Mouse (Mus musculus) ES-E14 (cell line): ENCODE data around the gene Cep250. TPM values are rescaled to one million over a fixed set of nuclear protein-coding genes. Genes with fewer than 3 reads are reported as not detected.

ENCODE experiments used
- DNase-seq: peaks from one replicate; pipeline ENCODE4 v3.0.0-alpha.2; 2013; ENCODE audit warnings: low read depth, low spot score
- H3K27ac ChIP-seq: 2 replicates; pipeline ENCODE4 v1.5.1; 2012; ENCODE audit warnings: low read depth, mild to moderate bottlenecking, low read length, moderate library complexity, mixed read lengths; ENCODE audit not compliant: poor library complexity, insufficient read depth, severe bottlenecking
- H3K36me3 ChIP-seq: 2 replicates; pipeline ENCODE4 v1.6.1; 2012; ENCODE audit warnings: mild to moderate bottlenecking, low read length, moderate library complexity, mixed read lengths; ENCODE audit not compliant: control insufficient read depth, poor library complexity, insufficient read depth, severe bottlenecking
- H3K4me1 ChIP-seq, 2 experiments: fragments of 150-350 bp in 1 of 2; sonication (generic) in 1 of 2; 2 replicates each; pipeline ENCODE4 v1.6.1; 2012; ENCODE audit warnings: low read length in 2 of 2, mild to moderate bottlenecking in 1 of 2, mixed read lengths in 1 of 2; ENCODE audit not compliant: control insufficient read depth in 2 of 2, insufficient read depth in 2 of 2, poor library complexity in 1 of 2
- H3K4me3 ChIP-seq, 2 experiments: fragments of 150-350 bp in 1 of 2; sonication (generic) in 1 of 2; 2 replicates each; pipeline ENCODE4 v1.5.1; 2012; ENCODE audit warnings: low read length in 2 of 2, low read depth in 1 of 2, mild to moderate bottlenecking in 1 of 2, mixed read lengths in 1 of 2; ENCODE audit not compliant: insufficient read depth in 1 of 2, poor library complexity in 1 of 2, severe bottlenecking in 1 of 2
- H3K9ac ChIP-seq: 2 replicates; pipeline ENCODE4 v1.6.1; 2012; ENCODE audit warnings: low read depth, mild to moderate bottlenecking, low read length, mixed read lengths; ENCODE audit not compliant: poor library complexity, insufficient read depth, severe bottlenecking
- H3K9me3 ChIP-seq: fragments of 150-350 bp; sonication (generic); 2 replicates; pipeline ENCODE4 v1.6.1; 2012; ENCODE audit warnings: low read depth, mild to moderate bottlenecking, low read length; ENCODE audit not compliant: control insufficient read depth, insufficient read depth
- CHD2 ChIP-seq: IDR thresholded peaks from 2 replicates; pipeline ENCODE4 v1.6.1; 2014; ENCODE audit warnings: mild to moderate bottlenecking, low read depth, low read length, inconsistent platforms
- HCFC1 ChIP-seq: IDR thresholded peaks from 2 replicates; pipeline ENCODE4 v1.6.1; 2012; ENCODE audit warnings: low read length, inconsistent platforms, borderline replicate concordance; ENCODE audit not compliant: insufficient read depth
- MAFK ChIP-seq: IDR thresholded peaks from 2 replicates; pipeline ENCODE4 v1.6.1; 2014; ENCODE audit warnings: mild to moderate bottlenecking, low read depth, low read length, inconsistent platforms; ENCODE audit not compliant: insufficient read depth
- ZC3H11A ChIP-seq: IDR thresholded peaks from 2 replicates; pipeline ENCODE4 v1.6.1; 2012; ENCODE audit warnings: low read depth, mild to moderate bottlenecking, inconsistent platforms, low read length, borderline replicate concordance
- ZNF384 ChIP-seq: IDR thresholded peaks from 2 replicates; pipeline ENCODE4 v1.6.1; 2012; ENCODE audit warnings: low read depth, low read length, inconsistent platforms
- in situ Hi-C, 2 experiments: fragments of 600-800 bp; cut with MboI; formaldehyde crosslinking; loops; one replicate each; pipeline ENCODE4 v1.15.1; 2025; ENCODE audit warnings: low sequenced_read_pairs in 2 of 2, inconsistent platforms in 1 of 2; ENCODE audit not compliant: unreplicated experiment in 2 of 2
- total RNA-seq: library from RNA; depleted of rRNA; stranded (reverse); fragments of 300-350 nt; gene quantifications from 2 replicates; pipeline ENCODE4 v1.2.3, GENCODE M21; 2012

Cep250 gene
- total RNA-seq, 1 experiment = 22.2 TPM

GRCm38 (mm10) chr2:155928711-155929345 lies 27.4 kb upstream of the Cep250 start:
- Histone ChIP-seq H3K9me3 (no peaks in the 10 kb centered on the region), H3K27ac (peak overlapping the region; percentile 30; the same call in 1 of the 2 replicates), H3K9ac (peak overlapping the region; percentile 79; the same call in 1 of the 2 replicates), H3K36me3 (no peaks in the 10 kb centered on the region), H3K4me3 (peak overlapping the region; percentile 85 to 90), H3K4me1 (peaks cover 0 to 2% of the 10 kb centered on the region in 2 experiments; a peak in 1 of 4 replicates)
- no peak for TF ChIP-seq ZNF384
- no peak for TF ChIP-seq CHD2
- no peak for TF ChIP-seq HCFC1
- TF ChIP-seq MAFK = no peak
- TF ChIP-seq ZC3H11A = no peak
- DNase-seq = no peak
- in situ Hi-C loops = no loop called here

DNA sequence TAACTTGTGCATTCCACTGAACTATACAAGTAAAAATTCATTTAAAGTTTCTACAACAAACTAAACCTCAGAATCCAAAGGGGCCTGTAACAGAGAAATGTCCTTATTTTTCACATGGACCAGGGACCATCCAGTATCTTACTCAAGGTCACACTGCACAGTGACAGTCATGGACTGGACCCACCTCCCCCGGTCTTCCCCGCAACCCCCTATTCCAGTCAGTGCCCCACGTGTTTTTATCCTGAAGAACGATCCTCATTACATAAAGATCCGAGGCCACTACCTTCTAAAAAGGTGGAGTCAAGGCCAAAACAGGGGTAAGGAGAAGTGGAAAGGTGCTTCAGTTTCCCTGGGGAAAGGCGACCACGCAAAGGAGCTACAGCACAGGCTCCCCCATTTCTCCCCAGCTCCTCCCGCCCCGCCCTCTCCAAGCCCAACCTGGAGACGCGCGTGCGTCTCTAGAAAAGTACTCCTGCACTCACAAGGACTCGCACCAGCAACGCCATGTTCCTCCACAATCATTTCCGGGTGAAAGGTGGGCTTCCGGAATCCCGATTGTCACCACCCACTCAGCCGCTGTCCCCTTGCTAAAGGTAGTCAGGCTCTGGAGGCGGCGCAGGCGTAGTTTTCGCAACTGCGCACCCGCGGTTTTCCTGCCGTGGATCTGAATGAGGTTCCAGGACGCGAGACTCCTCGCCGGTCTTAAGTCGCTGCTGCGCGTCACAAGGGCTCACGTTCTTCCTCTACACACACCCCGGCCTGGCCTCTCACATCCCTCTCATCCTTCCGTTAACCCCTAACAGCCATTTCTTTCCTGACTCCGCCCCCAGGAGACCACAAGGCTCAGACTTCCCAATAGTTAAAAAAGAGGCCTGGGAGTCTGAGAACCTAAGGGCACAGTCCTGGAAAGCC lies 26.5 kb upstream of the Cep250 start, which contains the start of gene Uqcc1:
TSS of gene Uqcc1 (minus strand) at position 780 of the 912 bp plus-strand sequence.
- peak; percentile 95 for DNase-seq
- in situ Hi-C loops = no loop called here

DNA sequence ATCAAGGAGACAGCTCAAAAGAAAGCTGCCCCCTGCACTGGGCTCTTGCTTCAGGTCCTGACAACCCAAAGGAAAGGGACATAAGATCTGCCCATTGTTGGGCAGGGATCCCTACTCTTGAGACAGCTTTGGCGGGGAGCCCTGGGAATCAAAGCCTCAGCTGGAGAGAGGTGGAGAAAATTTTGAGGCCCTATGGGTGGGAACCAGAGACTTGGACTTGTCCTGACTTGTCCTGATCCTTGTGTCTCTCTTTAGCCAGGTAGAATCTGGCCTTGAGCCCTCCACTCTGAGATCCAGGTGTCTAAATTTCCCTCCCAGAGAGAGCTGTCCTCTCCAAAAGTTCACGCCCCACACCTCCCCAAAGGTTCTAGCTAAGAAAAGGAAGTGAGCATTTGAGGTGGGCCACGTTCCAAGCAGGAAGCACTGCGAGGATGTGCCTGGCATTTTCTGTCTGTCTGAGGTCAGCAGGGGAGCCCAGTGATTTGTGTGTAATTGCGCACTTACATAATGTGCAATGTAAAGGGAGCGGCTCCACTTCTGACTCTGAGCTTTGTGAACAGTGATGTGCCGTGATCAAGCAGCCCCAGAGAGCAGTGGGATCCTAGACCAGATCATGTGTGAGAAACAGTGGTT lies 16.2 kb upstream of the Cep250 start:
- no peaks in the 10 kb centered on the region for H3K9me3 ChIP-seq
- TF ChIP-seq HCFC1 (no peak), CHD2 (no peak), ZNF384 (no peak), MAFK (no peak), ZC3H11A (no peak)
- no peak overlapping the region for H3K9ac ChIP-seq
- no peak overlapping the region for H3K4me3 ChIP-seq
- no peak overlapping the region for H3K27ac ChIP-seq
- H3K4me1 ChIP-seq = peaks cover 0 to 10% of the 10 kb centered on the region in 2 experiments; a peak in 1 of 4 replicates
- DNase-seq = no peak
- H3K36me3 ChIP-seq = no peaks in the 10 kb centered on the region
- in situ Hi-C loops = no loop called here

More for the DNA sequence above, 26.5 kb upstream of the Cep250 start, which contains the start of gene Uqcc1:
- Histone ChIP-seq H3K36me3 (no peaks in the 10 kb centered on the region), H3K9ac (peak within 1 kb of the TSS; percentile 79), H3K4me3 (peak within 1 kb of the TSS; percentile 85 to 90), H3K27ac (peak within 1 kb of the TSS; percentile 78), H3K4me1 (peaks cover 0 to 2% of the 10 kb centered on the region in 2 experiments; a peak in 1 of 4 replicates), H3K9me3 (no peaks in the 10 kb centered on the region)
- TF ChIP-seq MAFK (no peak), HCFC1 (peak; percentile 78; the same call in 1 of the 2 replicates), ZC3H11A (no peak), CHD2 (peak; percentile 76; the same call in 1 of the 2 replicates), ZNF384 (0 out of 2 replicates have a peak, but pooled peaks have one; percentile 27)

GRCm38 (mm10) chr2:155940681-155941080 lies 15.6 kb upstream of the Cep250 start, which contains the start of gene Gm15557:
Gm15557 (plus strand) TSS chr2:155940728.
- no peaks in the 10 kb centered on the region for H3K36me3 ChIP-seq
- TF ChIP-seq CHD2 (no peak), HCFC1 (no peak), MAFK (no peak), ZC3H11A (no peak), ZNF384 (no peak)
- H3K4me3 ChIP-seq = no peak within 1 kb of the TSS
- in situ Hi-C loops = no loop called here
- no peak within 1 kb of the TSS for H3K27ac ChIP-seq
- H3K9ac ChIP-seq = no peak within 1 kb of the TSS
- no peak for DNase-seq
- peaks cover 0 to 12% of the 10 kb centered on the region in 2 experiments; a peak in 1 of 4 replicates for H3K4me1 ChIP-seq
- H3K9me3 ChIP-seq = no peaks in the 10 kb centered on the region
